Mouse (Mus musculus) kidney, embryonic 16.5 days (tissue): ENCODE measurements around the gene Rbms2. TPM values are rescaled to one million over a fixed set of nuclear protein-coding genes. Genes with fewer than 3 reads are reported as not detected.
A peak's percentile ranks its signal among the peaks of the same experiment; 100 is the strongest.
"Not testable (repeated sequence)": the region's sequence is repeated elsewhere in the genome, so short reads cannot be mapped to it uniquely, and the experiment has no call there.

Experiments
- ATAC-seq: fragments of 200-750 bp; cut with Nextera tagmentation; 2 replicates; pipeline ENCODE4 v1.8.0; 2017; ENCODE audit warnings: moderate TSS enrichment; ENCODE audit not compliant: low FRiP score, low TSS enrichment
- H3K27ac ChIP-seq: fragments of 300-500 bp; sonication (generic); 2 replicates; pipeline ENCODE4 v1.5.1; 2014; ENCODE audit warnings: low read length
- H3K27me3 ChIP-seq: fragments of 300-500 bp; sonication (generic); 2 replicates; pipeline ENCODE4 v1.6.1; 2014; ENCODE audit warnings: low read length, control low read depth, mixed read lengths; ENCODE audit not compliant: insufficient read depth
- H3K36me3 ChIP-seq: fragments of 300-500 bp; sonication (generic); 2 replicates; pipeline ENCODE4 v1.6.1; 2014; ENCODE audit warnings: low read length, control low read depth, mixed read lengths; ENCODE audit not compliant: insufficient read depth
- H3K4me1 ChIP-seq: fragments of 300-500 bp; sonication (generic); 2 replicates; pipeline ENCODE4 v1.6.1; 2014; ENCODE audit warnings: low read length, control low read depth, mixed read lengths; ENCODE audit not compliant: insufficient read depth
- H3K4me2 ChIP-seq: fragments of 300-500 bp; sonication (generic); replicated peaks from 2 replicates; pipeline ENCODE4 v1.6.1; 2014; ENCODE audit warnings: low read depth, low read length
- H3K4me3 ChIP-seq: fragments of 300-500 bp; sonication (generic); 2 replicates; pipeline ENCODE4 v1.5.1; 2014; ENCODE audit warnings: mild to moderate bottlenecking, low read length
- H3K9ac ChIP-seq: fragments of 300-500 bp; sonication (generic); replicated peaks from 2 replicates; pipeline ENCODE4 v1.6.1; 2014; ENCODE audit warnings: low read length
- H3K9me3 ChIP-seq: fragments of 300-500 bp; sonication (generic); 2 replicates; pipeline ENCODE4 v1.6.1; 2016; ENCODE audit warnings: low read length, control low read depth
- WGBS: fragments of 180-500 bp; shearing (Covaris S2); extraction: QIAGEN DNeasy Blood & Tissue Kit; methylation state at CpG from one replicate; pipeline ENCODE4 v1.1.7; 2014; 5-methylcytosine and 5-hydroxymethylcytosine counted together
- polyA plus RNA-seq: library from polyadenylated mRNA; unstranded; fragments of >200 nt; fragmentation: Nextera tagmentation; extraction: Ambion mirVana; gene quantifications from 2 replicates; pipeline ENCODE4 v1.2.1, GENCODE M21; 2015

The Rbms2 gene
- polyA plus RNA-seq, 1 experiment from 2014 or later: 39.8 TPM

DNA sequence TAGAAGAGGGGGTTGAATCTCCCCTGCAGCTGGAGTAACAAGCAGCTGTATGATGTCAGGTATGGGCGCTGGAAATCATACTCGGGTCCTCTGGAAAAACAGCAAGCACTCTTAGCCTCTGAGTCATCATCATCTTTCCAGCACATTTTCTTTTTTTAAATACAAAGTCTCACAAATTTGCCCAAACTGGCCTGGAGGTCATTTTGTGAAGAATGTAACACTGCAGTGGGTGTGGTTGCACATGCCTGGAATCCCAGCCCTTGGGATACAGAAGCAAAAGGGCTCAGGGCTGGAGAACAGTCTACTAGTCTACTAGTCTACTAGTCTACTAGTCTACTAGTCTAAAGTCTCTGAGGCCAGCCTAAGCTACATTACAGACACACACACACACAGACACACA, 4.2 kb upstream of the Rbms2 start:
- Histone ChIP-seq H3K27me3 (no peaks in the 10 kb centered on the region), H3K9ac (no peak overlapping the region), H3K4me1 (peaks cover 9% of the 10 kb centered on the region), H3K27ac (no peak overlapping the region), H3K36me3 (no peaks in the 10 kb centered on the region), H3K4me3 (no peak overlapping the region), H3K4me2 (no peak overlapping the region), H3K9me3 (no peaks in the 10 kb centered on the region)
- WGBS: 80% methylated on average over 2 of the region's 2 CpGs
- no peak for ATAC-seq

DNA sequence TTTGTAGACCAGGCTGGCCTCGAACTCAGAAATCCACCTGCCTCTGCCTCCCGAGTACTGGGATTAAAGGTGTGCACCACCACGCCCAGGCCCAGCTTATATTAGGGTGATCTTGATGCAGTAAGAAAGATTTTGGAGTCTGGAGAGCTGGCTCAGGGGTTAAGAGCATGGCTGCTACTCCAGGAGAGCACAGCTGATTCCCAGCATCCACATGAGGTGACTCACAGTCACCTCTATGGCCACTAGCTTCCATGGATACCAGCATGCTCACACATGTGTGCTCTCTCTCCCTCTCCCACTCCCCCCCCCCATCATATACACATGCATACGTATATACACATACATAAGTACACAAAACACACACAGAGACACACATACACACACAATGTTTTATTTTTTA, 2.8 kb downstream of the Rbms2 start:
- H3K27me3 ChIP-seq: no peaks in the 10 kb centered on the region
- no peaks in the 10 kb centered on the region for H3K9me3 ChIP-seq
- 85% methylated on average over 4 of the region's 4 CpGs for WGBS
- H3K4me2 ChIP-seq: no peak overlapping the region
- H3K4me3 ChIP-seq: no peak overlapping the region
- H3K4me1 ChIP-seq: peaks cover 43% of the 10 kb centered on the region
- ATAC-seq: no peak
- H3K27ac ChIP-seq: no peak overlapping the region
- no peaks in the 10 kb centered on the region for H3K36me3 ChIP-seq
- H3K9ac ChIP-seq: no peak overlapping the region

DNA sequence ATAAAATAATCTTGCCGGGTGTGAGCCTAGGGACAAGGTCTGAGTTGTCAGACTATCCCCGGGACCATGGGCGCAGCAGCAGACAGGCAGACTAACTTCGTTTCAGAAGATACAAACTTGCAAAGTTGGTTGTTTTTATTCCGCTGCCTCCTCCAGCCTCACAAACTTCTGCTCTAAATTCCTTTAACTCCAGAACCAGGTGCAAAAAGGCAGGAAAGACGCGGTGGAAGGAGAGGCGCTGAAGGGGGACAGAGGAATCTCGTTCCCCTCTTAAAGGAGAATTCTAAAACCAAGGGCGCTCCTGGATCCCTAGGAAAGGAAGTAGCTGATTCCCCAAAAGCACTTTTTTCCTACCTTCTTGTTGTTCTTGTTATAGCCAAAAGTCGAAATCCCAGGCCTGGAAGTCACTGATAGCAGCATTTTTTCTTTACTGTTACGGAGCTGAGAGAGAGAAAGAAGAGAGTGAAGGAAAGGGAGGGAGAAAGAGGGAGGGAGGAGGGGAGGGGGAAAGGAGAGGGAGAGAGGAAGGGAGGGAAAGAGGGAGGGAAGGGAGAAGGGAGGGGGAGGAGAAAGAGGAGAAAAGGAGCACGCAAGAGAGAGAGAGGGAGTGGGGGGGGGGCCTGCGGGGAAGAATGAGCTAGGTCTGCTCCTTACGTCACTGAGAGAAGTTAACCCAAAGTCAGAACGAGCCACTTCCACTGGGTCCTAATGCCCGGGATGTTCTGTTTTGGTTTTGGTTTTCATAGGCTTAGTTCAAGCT, 3.9 kb downstream of the Rbms2 start:
- Histone ChIP-seq H3K4me3 (peak overlapping the region; percentile 82), H3K9me3 (no peaks in the 10 kb centered on the region), H3K36me3 (no peaks in the 10 kb centered on the region), H3K4me2 (peak overlapping the region; percentile 86), H3K27me3 (no peaks in the 10 kb centered on the region), H3K9ac (peak overlapping the region; percentile 86), H3K4me1 (peaks cover 43% of the 10 kb centered on the region), H3K27ac (peak overlapping the region; percentile 98)
- ATAC-seq: peak; percentile 85; the same call in 1 of the 2 replicates
- 2% methylated on average over 17 of the region's 17 CpGs for WGBS

DNA sequence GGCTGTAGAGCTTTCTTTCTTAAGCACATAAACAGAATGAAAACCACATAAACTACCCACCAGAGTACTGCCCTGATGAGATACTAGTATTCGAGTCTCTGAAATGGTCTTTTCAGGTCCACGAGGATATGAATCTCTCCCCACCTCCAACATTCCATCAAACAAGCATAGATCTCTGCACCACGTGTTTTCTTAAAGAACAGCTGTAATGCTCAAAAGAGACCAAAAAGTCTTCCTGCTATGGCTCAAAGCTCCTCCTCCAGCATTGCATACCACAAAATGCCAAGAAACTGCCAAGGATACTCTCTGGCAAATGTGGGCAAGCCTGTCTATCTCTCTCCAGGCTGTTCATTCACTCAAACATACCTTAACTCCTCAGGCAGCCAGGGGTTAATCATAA, 4.8 kb downstream of the Rbms2 start:
- ATAC-seq: no peak
- Histone ChIP-seq H3K27me3 (no peaks in the 10 kb centered on the region), H3K36me3 (no peaks in the 10 kb centered on the region), H3K9me3 (no peaks in the 10 kb centered on the region), H3K4me2 (peak overlapping the region; percentile 86), H3K9ac (peak overlapping the region; percentile 86), H3K4me3 (peak overlapping the region; percentile 82), H3K4me1 (peaks cover 43% of the 10 kb centered on the region), H3K27ac (peak overlapping the region; percentile 98)
- 7% methylated on average over 3 of the region's 3 CpGs for WGBS

DNA sequence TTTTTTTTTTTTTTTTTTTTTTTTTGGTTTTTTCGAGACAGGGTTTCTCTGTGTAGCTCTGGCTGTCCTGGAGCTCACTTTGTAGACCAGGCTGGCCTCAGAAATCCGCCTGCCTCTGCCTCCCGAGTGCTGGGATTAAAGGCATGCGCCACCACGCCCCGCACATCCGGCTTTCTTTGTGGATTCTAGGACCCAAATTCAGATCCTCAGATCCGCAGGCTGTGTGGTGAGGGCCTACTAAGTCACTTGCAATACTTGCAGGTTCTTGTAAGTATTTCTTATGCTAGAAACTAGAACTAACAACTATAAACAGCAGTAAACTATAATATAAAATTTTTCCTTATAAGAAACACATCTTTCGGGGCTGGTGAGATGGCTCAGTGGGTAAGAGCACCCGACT, 8.7 kb downstream of the Rbms2 start:
- not testable (repeated sequence) for H3K36me3 ChIP-seq, H3K9ac ChIP-seq, H3K9me3 ChIP-seq, ATAC-seq, H3K27ac ChIP-seq, H3K4me2 ChIP-seq, H3K27me3 ChIP-seq, H3K4me3 ChIP-seq
- H3K4me1 ChIP-seq: peaks cover 32% of the 10 kb centered on the region
- 94% methylated on average over 10 of the region's 10 CpGs for WGBS

GRCm38 (mm10) chr10:128167091-128167490, 13.0 kb downstream of the Rbms2 start:
- Histone ChIP-seq H3K36me3 (peaks cover 9% of the 10 kb centered on the region; the same call in 1 of the 2 replicates), H3K4me1 (peaks cover 9% of the 10 kb centered on the region; the same call in 1 of the 2 replicates), H3K9me3 (no peaks in the 10 kb centered on the region), H3K4me3 (no peak overlapping the region), H3K27ac (peak overlapping the region; percentile 61; the same call in 1 of the 2 replicates), H3K4me2 (no peak overlapping the region), H3K27me3 (no peaks in the 10 kb centered on the region), H3K9ac (no peak overlapping the region)
- WGBS: 20% methylated on average over 6 of the region's 6 CpGs
- ATAC-seq: no peak

- not testable (repeated sequence) for H3K27ac ChIP-seq, H3K9ac ChIP-seq, H3K27me3 ChIP-seq, H3K4me3 ChIP-seq, ATAC-seq, H3K4me1 ChIP-seq, H3K4me2 ChIP-seq, H3K9me3 ChIP-seq
- WGBS: 100% methylated on average over 1 of the region's 3 CpGs
- peaks cover 12% of the 10 kb centered on the region; the same call in 1 of the 2 replicates for H3K36me3 ChIP-seq
Observed at GRCm38 (mm10) chr10:128165726-128166125, 14.4 kb downstream of the Rbms2 start.

- WGBS: 70% methylated on average over 3 of the region's 3 CpGs
- ATAC-seq: no peak
- H3K27me3 ChIP-seq: no peaks in the 10 kb centered on the region
- H3K4me1 ChIP-seq: peaks cover 10% of the 10 kb centered on the region
- H3K4me3 ChIP-seq: no peak overlapping the region
- H3K27ac ChIP-seq: no peak overlapping the region
- H3K36me3 ChIP-seq: peaks cover 10% of the 10 kb centered on the region; the same call in 1 of the 2 replicates
- H3K9me3 ChIP-seq: no peaks in the 10 kb centered on the region
- H3K9ac ChIP-seq: no peak overlapping the region
- no peak overlapping the region for H3K4me2 ChIP-seq
Observed at GRCm38 (mm10) chr10:128153978-128154377, 26.1 kb downstream of the Rbms2 start.

DNA sequence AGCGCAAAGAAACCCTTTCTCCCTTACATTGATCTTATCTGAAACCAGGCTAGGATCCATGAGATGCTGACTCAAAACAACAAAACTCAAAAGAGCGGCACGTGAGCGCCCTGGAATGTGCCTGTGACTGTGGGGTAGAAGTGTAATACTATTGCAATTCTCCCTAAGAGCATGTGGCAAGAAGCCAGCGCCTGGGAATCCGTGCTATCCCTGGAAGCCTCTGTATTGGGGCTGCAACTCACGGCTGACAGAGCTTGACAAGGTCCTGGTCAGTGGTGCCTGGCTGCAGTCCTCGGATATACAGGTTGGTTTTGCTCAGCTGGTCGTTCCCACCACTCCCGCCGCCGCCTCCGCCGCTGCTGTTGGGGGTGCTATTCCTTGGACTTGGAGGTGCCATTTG, 29.2 kb downstream of the Rbms2 start:
- ATAC-seq: no peak
- no peak overlapping the region for H3K27ac ChIP-seq
- 73% methylated on average over 14 of the region's 14 CpGs for WGBS

DNA sequence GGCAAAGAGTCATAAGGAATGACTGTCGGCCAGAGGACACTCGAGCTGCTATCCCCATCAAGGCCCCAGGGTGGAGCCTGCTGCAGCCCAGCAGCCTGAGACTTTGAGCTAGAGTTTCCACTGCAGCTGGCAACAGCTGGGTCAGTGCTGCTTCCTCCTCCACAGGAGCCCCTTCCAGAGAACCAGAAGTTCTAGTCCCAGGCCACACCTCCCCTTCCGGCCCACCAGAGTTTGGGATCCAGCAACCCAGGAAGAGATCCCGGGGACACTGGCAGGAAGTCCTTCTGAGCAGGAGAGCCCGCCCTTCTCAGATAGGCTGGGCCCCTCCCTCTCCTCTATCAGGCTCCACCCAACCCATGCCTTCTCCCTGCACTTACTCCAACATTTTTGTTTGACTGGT, 30.5 kb downstream of the Rbms2 start:
- Histone ChIP-seq H3K4me2 (peak overlapping the region; percentile 25), H3K9ac (peak overlapping the region; percentile 48), H3K27ac (peak overlapping the region; percentile 87), H3K4me3 (peak overlapping the region; percentile 16; the same call in 1 of the 2 replicates), H3K9me3 (no peaks in the 10 kb centered on the region), H3K27me3 (no peaks in the 10 kb centered on the region), H3K4me1 (peaks cover 14% of the 10 kb centered on the region), H3K36me3 (peaks cover 12% of the 10 kb centered on the region)
- peak; percentile 97 for ATAC-seq
- 7% methylated on average over 5 of the region's 5 CpGs for WGBS

More for the DNA sequence above, 29.2 kb downstream of the Rbms2 start:
- H3K4me1 ChIP-seq: peaks cover 14% of the 10 kb centered on the region
- H3K4me3 ChIP-seq: no peak overlapping the region
- H3K36me3 ChIP-seq: peaks cover 12% of the 10 kb centered on the region
- H3K4me2 ChIP-seq: no peak overlapping the region
- H3K27me3 ChIP-seq: no peaks in the 10 kb centered on the region
- H3K9me3 ChIP-seq: no peaks in the 10 kb centered on the region
- no peak overlapping the region for H3K9ac ChIP-seq
